Mouse (Mus musculus): ENCODE results near the gene Fignl2.

GRCm38 (mm10) chr15:101068671-101069070 lies 9.7 kb downstream of the Fignl2 start:
- no peak for TF ChIP-seq CTCF (IDR thresholded peaks at IDR 0.05; ENCODE audit: borderline replicate concordance, insufficient read depth, low read depth, low read length)
- no peak for TF ChIP-seq POLR2A (IDR thresholded peaks at IDR 0.05; ENCODE audit: borderline replicate concordance, insufficient read depth, low read length)

Measured in cerebellum, adult 2 months (tissue).